Mouse (Mus musculus): ENCODE data around the gene Ddo. TPM values are rescaled to one million over a fixed set of nuclear protein-coding genes. Genes with fewer than 3 reads are reported as not detected.

Gene Ddo
- polyA plus RNA-seq (2015; fragmentation: Nextera tagmentation; extraction: Ambion mirVana): 2.8 and 3.3 TPM in 2 replicates

- H3K4me1 ChIP-seq: peaks cover 6% of the 10 kb centered on the region; the same call in 1 of the 2 replicates
- 26% methylated on average over 8 of the region's 8 CpGs for WGBS
- no peaks in the 10 kb centered on the region for H3K9me3 ChIP-seq
- H3K4me3 ChIP-seq: peak within 1 kb of the TSS; percentile 10; the same call in 1 of the 2 replicates
- H3K27ac ChIP-seq: peak within 1 kb of the TSS; percentile 42; the same call in 1 of the 2 replicates
- peak; percentile 52; the same call in 1 of the 2 replicates for ATAC-seq (ENCODE audit: borderline replicate concordance, extremely low read depth, low FRiP score, low TSS enrichment)
- peak within 1 kb of the TSS; percentile 43 for H3K4me2 ChIP-seq
- H3K36me3 ChIP-seq: no peaks in the 10 kb centered on the region
- no peak within 1 kb of the TSS for H3K9ac ChIP-seq
- no peaks in the 10 kb centered on the region for H3K27me3 ChIP-seq
Measured at GRCm38 (mm10) chr10:40629656-40630311, at the start of gene Ddo. Gene Ddo (plus strand): TSS chr10:40630011.

GRCm38 (mm10) chr10:40583584-40584255, 46.1 kb upstream of the Ddo start:
- Histone ChIP-seq H3K9me3 (no peaks in the 10 kb centered on the region), H3K36me3 (no peaks in the 10 kb centered on the region), H3K27me3 (no peaks in the 10 kb centered on the region), H3K4me3 (no peak overlapping the region), H3K27ac (no peak overlapping the region), H3K9ac (no peak overlapping the region), H3K4me1 (no peaks in the 10 kb centered on the region), H3K4me2 (no peak overlapping the region)
- no peak for ATAC-seq (ENCODE audit: borderline replicate concordance, extremely low read depth, low FRiP score, low TSS enrichment)
- WGBS: 76% methylated on average over 8 of the region's 8 CpGs

GRCm38 (mm10) chr10:40592186-40592585, 37.6 kb upstream of the Ddo start:
- H3K27me3 ChIP-seq: no peaks in the 10 kb centered on the region
- no peak overlapping the region for H3K9ac ChIP-seq
- WGBS: 51% methylated on average over 7 of the region's 7 CpGs
- no peaks in the 10 kb centered on the region for H3K36me3 ChIP-seq
- no peak overlapping the region for H3K4me3 ChIP-seq
- no peak for ATAC-seq (ENCODE audit: borderline replicate concordance, extremely low read depth, low FRiP score, low TSS enrichment)
- H3K9me3 ChIP-seq: no peaks in the 10 kb centered on the region
- H3K27ac ChIP-seq: no peak overlapping the region
- no peak overlapping the region for H3K4me2 ChIP-seq
- H3K4me1 ChIP-seq: no peaks in the 10 kb centered on the region

- Histone ChIP-seq H3K36me3 (no peaks in the 10 kb centered on the region), H3K4me2 (no peak overlapping the region), H3K4me1 (no peaks in the 10 kb centered on the region), H3K9ac (no peak overlapping the region), H3K9me3 (no peaks in the 10 kb centered on the region), H3K4me3 (no peak overlapping the region), H3K27me3 (no peaks in the 10 kb centered on the region), H3K27ac (no peak overlapping the region)
- WGBS: 82% methylated on average over 3 of the region's 3 CpGs
- ATAC-seq (ENCODE audit: borderline replicate concordance, extremely low read depth, low FRiP score, low TSS enrichment): no peak
Measured at GRCm38 (mm10) chr10:40597177-40597576, 32.6 kb upstream of the Ddo start.

GRCm38 (mm10) chr10:40604706-40605394, 25.0 kb upstream of the Ddo start:
- H3K27ac ChIP-seq: no peak overlapping the region
- no peak for ATAC-seq (ENCODE audit: borderline replicate concordance, extremely low read depth, low FRiP score, low TSS enrichment)
- H3K4me1 ChIP-seq: no peaks in the 10 kb centered on the region
- no peak overlapping the region for H3K4me2 ChIP-seq
- H3K27me3 ChIP-seq: no peaks in the 10 kb centered on the region
- no peak overlapping the region for H3K4me3 ChIP-seq
- 0 out of 2 replicates have a peak, but pooled peaks cover 7% of the 10 kb centered on the region for H3K9me3 ChIP-seq
- WGBS: 60% methylated on average over 6 of the region's 6 CpGs
- H3K36me3 ChIP-seq: no peaks in the 10 kb centered on the region
- no peak overlapping the region for H3K9ac ChIP-seq

- Histone ChIP-seq H3K4me1 (no peaks in the 10 kb centered on the region), H3K9me3 (no peaks in the 10 kb centered on the region), H3K27ac (no peak overlapping the region), H3K27me3 (no peaks in the 10 kb centered on the region), H3K4me3 (no peak overlapping the region), H3K36me3 (no peaks in the 10 kb centered on the region), H3K4me2 (no peak overlapping the region), H3K9ac (no peak overlapping the region)
- ATAC-seq (ENCODE audit: borderline replicate concordance, extremely low read depth, low FRiP score, low TSS enrichment): no peak
Measured at GRCm38 (mm10) chr10:40617973-40618372, 11.8 kb upstream of the Ddo start.

- no peaks in the 10 kb centered on the region for H3K9me3 ChIP-seq
- H3K4me2 ChIP-seq: no peak overlapping the region
- no peak overlapping the region for H3K27ac ChIP-seq
- no peak overlapping the region for H3K9ac ChIP-seq
- no peaks in the 10 kb centered on the region for H3K27me3 ChIP-seq
- no peak for ATAC-seq (ENCODE audit: borderline replicate concordance, extremely low read depth, low FRiP score, low TSS enrichment)
- WGBS: 88% methylated on average over 1 of the region's 1 CpGs
- no peaks in the 10 kb centered on the region for H3K36me3 ChIP-seq
- no peak overlapping the region for H3K4me3 ChIP-seq
- no peaks in the 10 kb centered on the region for H3K4me1 ChIP-seq
Measured at GRCm38 (mm10) chr10:40619760-40620159, 10.1 kb upstream of the Ddo start.

- H3K4me2 ChIP-seq: no peak overlapping the region
- no peak overlapping the region for H3K9ac ChIP-seq
- no peaks in the 10 kb centered on the region for H3K9me3 ChIP-seq
- 0 out of 2 replicates have a peak overlapping the region, but pooled peaks have one; percentile 42 for H3K27ac ChIP-seq
- peaks cover 6% of the 10 kb centered on the region; the same call in 1 of the 2 replicates for H3K4me1 ChIP-seq
- no peak overlapping the region for H3K4me3 ChIP-seq
- ATAC-seq (ENCODE audit: borderline replicate concordance, extremely low read depth, low FRiP score, low TSS enrichment): no peak
- H3K36me3 ChIP-seq: no peaks in the 10 kb centered on the region
- H3K27me3 ChIP-seq: no peaks in the 10 kb centered on the region
- WGBS: 70% methylated on average over 7 of the region's 7 CpGs
Measured at GRCm38 (mm10) chr10:40629140-40629539, 671 bp upstream of the Ddo start.

GRCm38 (mm10) chr10:40630457-40630856, 646 bp downstream of the Ddo start:
- no peak for ATAC-seq (ENCODE audit: borderline replicate concordance, extremely low read depth, low FRiP score, low TSS enrichment)
- no peak overlapping the region for H3K9ac ChIP-seq
- 49% methylated on average over 5 of the region's 5 CpGs for WGBS
- H3K27ac ChIP-seq: 0 out of 2 replicates have a peak overlapping the region, but pooled peaks have one; percentile 6
- H3K4me2 ChIP-seq: peak overlapping the region; percentile 43
- peaks cover 6% of the 10 kb centered on the region; the same call in 1 of the 2 replicates for H3K4me1 ChIP-seq
- no peaks in the 10 kb centered on the region for H3K36me3 ChIP-seq
- peak overlapping the region; percentile 10; the same call in 1 of the 2 replicates for H3K4me3 ChIP-seq
- H3K9me3 ChIP-seq: no peaks in the 10 kb centered on the region
- H3K27me3 ChIP-seq: no peaks in the 10 kb centered on the region

- H3K4me3 ChIP-seq: no peak overlapping the region
- no peak overlapping the region for H3K9ac ChIP-seq
- no peak overlapping the region for H3K4me2 ChIP-seq
- H3K27ac ChIP-seq: no peak overlapping the region
- no peaks in the 10 kb centered on the region for H3K27me3 ChIP-seq
- no peaks in the 10 kb centered on the region for H3K36me3 ChIP-seq
- no peaks in the 10 kb centered on the region for H3K9me3 ChIP-seq
- WGBS: 62% methylated on average over 9 of the region's 9 CpGs
- no peak for ATAC-seq (ENCODE audit: borderline replicate concordance, extremely low read depth, low FRiP score, low TSS enrichment)
- peaks cover 6% of the 10 kb centered on the region; the same call in 1 of the 2 replicates for H3K4me1 ChIP-seq
Measured at GRCm38 (mm10) chr10:40630961-40631360, 1.1 kb downstream of the Ddo start.

- Histone ChIP-seq H3K9me3 (no peaks in the 10 kb centered on the region), H3K4me1 (peaks cover 6% of the 10 kb centered on the region; the same call in 1 of the 2 replicates), H3K27ac (no peak overlapping the region), H3K9ac (no peak overlapping the region), H3K4me2 (no peak overlapping the region), H3K36me3 (no peaks in the 10 kb centered on the region), H3K4me3 (no peak overlapping the region), H3K27me3 (no peaks in the 10 kb centered on the region)
- ATAC-seq (ENCODE audit: borderline replicate concordance, extremely low read depth, low FRiP score, low TSS enrichment): no peak
- WGBS: 85% methylated on average over 3 of the region's 3 CpGs
Measured at GRCm38 (mm10) chr10:40632087-40632486, 2.3 kb downstream of the Ddo start.

GRCm38 (mm10) chr10:40637331-40637730, 7.5 kb downstream of the Ddo start:
- 30% methylated on average over 10 of the region's 10 CpGs for WGBS
- H3K36me3 ChIP-seq: no peaks in the 10 kb centered on the region
- no peaks in the 10 kb centered on the region; the same call in 1 of the 2 replicates for H3K4me1 ChIP-seq
- no peak overlapping the region for H3K4me2 ChIP-seq
- H3K27ac ChIP-seq: no peak overlapping the region
- no peak for ATAC-seq (ENCODE audit: borderline replicate concordance, extremely low read depth, low FRiP score, low TSS enrichment)
- H3K9ac ChIP-seq: no peak overlapping the region
- H3K27me3 ChIP-seq: no peaks in the 10 kb centered on the region
- H3K9me3 ChIP-seq: no peaks in the 10 kb centered on the region
- no peak overlapping the region for H3K4me3 ChIP-seq

Measured in lung, embryonic 15.5 days (tissue).